Mouse (Mus musculus) spleen, embryonic (tissue): Measurements from ENCODE around the gene Magix.
"Not testable (repeated sequence)": the region's sequence is repeated elsewhere in the genome, so short reads cannot be mapped to it uniquely, and the experiment has no call there.

ENCODE experiments used
- CTCF ChIA-PET: fragments of 350-600 bp; sonication (Branson Sonifier 250); formaldehyde crosslinking; loops from one replicate; lab custom pipeline; 2022; lab: Charles Lee

Magix gene

DNA sequence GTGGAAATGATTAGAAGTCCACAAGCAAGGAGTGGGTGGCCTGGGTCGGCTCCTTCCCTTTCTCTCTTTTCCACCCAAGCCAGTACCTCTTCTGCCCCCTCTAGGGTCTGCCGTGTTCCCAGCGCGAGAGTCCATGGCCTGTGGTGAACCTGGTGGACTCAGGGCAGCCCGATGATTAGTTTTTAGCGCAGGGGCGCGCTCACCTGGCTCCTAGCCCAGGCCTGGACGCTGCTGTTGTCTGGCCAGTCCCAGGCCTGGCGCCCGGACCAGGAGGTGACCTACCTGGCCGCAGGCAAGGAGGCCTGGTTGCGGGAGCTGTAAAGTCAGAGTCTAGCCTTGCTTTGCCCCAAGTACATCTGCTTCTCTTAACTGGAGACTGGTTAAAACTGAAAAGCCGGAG lies at the start of gene Magix:
Magix (minus strand) TSS at position 388 of the 400 bp plus-strand sequence.
- CTCF ChIA-PET = no interaction called here

GRCm38 (mm10) chrX:7728922-7729265 lies 47.8 kb upstream of the Magix start:
- CTCF ChIA-PET = no interaction called here

- CTCF ChIA-PET = no interaction called here
Observed at GRCm38 (mm10) chrX:7728215-7728921, 47.3 kb upstream of the Magix start, which contains the start of gene Praf2. Gene Praf2 (plus strand): TSS chrX:7728439.

DNA sequence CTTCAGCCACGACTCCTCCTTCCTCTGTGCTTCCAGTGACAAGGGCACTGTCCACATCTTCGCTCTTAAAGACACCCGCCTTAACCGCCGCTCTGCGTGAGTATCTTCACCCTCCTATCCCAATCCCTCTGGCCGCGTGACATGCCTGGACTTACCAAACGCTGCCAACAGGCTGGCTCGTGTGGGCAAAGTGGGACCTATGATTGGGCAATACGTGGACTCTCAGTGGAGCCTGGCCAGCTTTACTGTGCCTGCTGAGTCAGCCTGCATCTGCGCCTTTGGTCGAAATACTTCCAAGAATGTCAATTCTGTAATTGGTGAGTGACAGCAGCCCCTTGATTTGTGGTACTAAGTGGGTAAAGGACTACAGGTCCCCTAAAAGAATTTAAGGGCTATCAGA lies 46.1 kb upstream of the Magix start:
- CTCF ChIA-PET = no interaction called here

DNA sequence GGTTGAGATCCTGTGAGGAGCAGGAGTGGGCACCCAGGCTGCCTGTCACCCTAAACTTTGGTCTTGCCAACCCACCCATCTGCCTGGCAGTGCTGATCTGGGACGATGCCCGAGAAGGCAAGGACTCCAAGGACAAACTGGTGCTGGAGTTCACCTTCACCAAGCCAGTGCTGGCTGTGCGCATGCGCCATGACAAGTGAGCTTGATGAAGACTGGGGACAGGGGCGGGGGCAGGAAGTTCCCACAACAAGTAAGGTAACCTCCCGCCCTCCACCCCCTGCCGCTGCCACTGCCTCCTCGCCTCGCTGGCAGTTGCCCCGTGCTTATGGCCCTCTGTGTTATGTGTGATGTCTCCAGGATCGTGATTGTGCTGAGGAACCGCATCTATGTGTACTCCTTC lies 44.8 kb upstream of the Magix start:
- CTCF ChIA-PET = no interaction called here

DNA sequence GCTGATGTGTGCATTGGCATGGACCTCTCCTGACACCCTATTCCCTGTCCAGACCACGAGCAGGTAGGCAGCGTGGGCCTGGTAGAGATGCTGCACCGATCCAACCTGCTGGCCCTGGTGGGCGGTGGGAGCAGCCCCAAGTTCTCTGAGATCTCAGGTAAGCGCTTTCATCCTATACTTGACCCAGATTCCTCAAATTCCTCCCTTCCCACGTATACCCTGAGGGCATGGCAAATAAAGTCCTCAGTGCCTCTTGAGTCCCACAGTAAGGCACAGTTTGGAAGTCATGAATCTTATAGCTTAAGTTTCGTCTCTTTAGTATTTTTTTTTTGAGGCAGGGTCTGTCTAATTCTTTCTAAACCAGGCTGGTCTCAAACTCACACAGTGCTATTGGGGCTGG lies 43.1 kb upstream of the Magix start:
- CTCF ChIA-PET = no interaction called here

DNA sequence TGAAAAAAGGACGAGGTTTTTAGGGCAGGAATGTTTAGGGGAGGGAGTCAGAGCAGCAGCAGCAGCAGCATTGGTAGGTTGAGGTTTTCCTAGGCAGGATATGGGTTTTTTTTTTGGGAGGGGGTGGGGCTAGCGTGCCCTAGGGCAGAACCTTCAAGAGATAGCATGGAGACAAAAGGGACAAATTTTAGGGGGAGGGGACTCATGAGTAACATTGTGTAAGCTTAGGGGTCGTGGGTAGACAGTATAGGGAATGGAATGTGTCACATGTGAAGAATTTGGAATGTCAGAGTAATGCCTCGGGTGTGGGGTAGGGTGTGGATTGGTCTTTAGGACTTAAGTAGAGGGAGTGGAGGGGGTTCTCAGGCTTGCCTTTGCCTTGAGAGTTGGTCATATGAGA lies 41.6 kb upstream of the Magix start:
- CTCF ChIA-PET = interaction anchor here (0.7 kb wide), 2 partner anchors 22 to 26 kb away, joined by 3 read pairs; no protein-coding TSS in a partner anchor

DNA sequence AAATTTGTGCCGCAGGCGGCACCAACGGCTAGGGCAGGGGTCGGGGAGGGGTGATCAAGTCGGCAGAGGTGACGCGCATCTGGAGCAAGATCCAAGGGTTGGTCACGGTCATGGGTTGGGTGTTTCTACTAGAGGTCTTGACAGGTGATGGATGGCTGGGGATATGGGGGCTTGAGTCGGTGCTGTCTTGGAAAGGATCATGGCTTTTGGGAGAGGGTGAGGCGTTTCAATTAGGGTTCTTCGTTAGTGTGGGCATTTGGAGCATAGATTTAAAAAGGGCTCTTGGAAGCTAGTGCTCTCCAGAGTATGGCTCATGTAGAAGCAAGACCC lies 41.2 kb upstream of the Magix start:
- CTCF ChIA-PET = interaction anchor here (0.7 kb wide), 1 partner anchor 26 kb away, joined by 3 read pairs; no protein-coding TSS in a partner anchor

DNA sequence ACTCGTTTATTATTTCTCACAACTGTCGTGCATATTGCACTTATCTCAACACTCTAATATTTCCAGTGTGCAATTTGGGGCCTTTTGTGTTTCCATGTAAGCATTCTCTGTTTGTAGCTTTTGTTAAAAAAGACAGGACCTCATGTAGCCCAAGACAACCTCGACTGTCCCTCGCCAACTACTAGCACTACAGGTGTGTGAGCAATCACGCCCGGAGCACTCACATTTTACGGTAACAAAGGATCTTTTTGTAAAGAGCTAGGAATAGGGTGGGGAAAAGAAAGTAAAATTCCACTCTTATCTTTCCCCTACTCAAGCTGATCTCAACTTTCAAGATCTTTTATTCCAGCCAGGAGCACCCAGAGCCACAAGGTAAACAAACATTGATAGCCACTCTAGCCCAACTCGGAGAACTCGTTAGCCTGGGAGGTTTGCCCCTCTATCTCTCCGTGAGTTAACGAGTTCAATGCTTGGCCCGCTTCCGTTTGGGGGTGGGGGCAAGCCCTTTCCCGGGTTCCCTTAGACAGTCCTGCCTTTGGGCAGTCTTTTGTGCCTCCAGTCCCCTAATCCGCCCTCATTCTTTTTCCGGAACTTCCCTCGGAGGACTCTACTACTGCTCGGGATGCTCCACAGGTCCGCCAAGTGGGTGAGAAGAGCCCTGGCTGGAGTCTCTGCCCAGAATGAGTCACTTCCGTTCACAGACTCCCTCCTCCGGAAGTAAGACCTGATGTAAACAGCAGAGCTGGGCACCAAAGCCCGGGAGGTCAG lies 40.6 kb upstream of the Magix start, which contains the start of gene Gm45208:
Gm45208 (plus strand) TSS at position 732 of the 768 bp plus-strand sequence.
- CTCF ChIA-PET = no interaction called here

GRCm38 (mm10) chrX:7716058-7716457 lies 35.0 kb upstream of the Magix start:
- CTCF ChIA-PET = not testable (repeated sequence)

GRCm38 (mm10) chrX:7714135-7714899 lies 33.3 kb upstream of the Magix start, which contains the start of gene Wdr45:
Gene Wdr45 (plus strand): TSS chrX:7714333.
- CTCF ChIA-PET = not testable (repeated sequence)

DNA sequence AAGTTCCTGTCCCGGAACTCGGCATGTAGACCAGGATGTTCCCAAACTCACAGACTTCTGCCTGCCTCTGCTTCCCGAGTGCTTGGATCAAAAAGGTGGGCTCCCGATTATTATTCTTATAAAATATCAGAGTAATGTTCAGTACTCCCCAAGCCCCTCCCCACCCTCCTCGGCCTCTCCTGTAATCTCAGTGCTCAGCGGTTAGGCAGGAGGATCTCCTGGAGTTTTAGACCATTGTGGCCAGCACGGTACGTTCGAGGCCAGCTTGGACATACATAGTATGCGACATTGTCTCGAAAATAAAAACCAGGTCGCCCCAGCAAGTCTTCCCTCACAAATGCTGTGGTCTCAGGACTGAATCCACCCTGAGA lies 32.7 kb upstream of the Magix start:
- CTCF ChIA-PET = not testable (repeated sequence)

DNA sequence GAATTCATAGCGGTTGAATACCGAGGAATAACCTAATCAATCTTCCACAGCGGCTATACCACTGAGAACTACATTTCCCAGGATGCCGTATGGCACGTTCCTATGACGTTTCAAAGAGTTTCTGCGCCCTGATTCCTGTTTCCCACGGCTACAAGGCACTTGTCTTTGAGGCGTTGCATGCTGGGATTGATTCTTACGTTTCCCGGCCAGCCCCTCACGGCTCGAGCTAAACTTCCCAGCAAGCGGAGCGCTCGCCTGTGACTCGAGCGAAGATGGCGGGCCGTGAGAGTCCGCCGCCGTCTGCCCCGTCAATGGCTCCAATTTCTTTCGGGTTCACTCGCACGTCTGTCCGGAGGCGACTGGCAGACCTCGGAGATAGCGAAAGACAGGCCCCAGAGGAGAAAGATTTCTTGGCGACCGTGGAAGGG lies 15.9 kb upstream of the Magix start, which contains the start of gene Gpkow:
Gpkow (plus strand) TSS at position 178 of the 428 bp plus-strand sequence.
- CTCF ChIA-PET = no interaction called here

GRCm38 (mm10) chrX:7696520-7696919 lies 15.5 kb upstream of the Magix start:
- CTCF ChIA-PET = no interaction called here

- CTCF ChIA-PET = no interaction called here
Observed at GRCm38 (mm10) chrX:7692862-7693261, 11.8 kb upstream of the Magix start.

DNA sequence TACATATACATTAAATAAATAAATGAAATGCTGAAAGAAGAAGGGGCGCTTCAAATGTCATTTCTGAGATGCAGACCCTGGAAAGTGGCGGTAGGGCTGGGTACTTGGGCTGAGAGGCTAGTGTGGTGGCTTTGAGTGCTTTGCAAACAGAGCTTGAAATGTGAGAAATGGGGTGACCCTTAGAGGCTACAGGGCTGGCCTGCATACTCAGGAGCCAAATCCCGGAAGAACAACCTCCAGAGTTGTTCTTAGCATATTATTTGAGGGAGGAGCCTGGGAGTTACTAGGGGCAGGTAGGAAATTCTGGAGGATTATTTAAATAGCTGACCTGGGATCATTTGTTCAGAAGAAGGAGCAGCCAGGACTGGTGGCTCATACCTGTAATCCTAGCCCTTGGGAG lies 9.4 kb upstream of the Magix start:
- CTCF ChIA-PET = no interaction called here

- CTCF ChIA-PET = no interaction called here
Observed at GRCm38 (mm10) chrX:7688321-7688720, 7.3 kb upstream of the Magix start.

GRCm38 (mm10) chrX:7680057-7680412 lies 1.0 kb downstream of the Magix start:
- CTCF ChIA-PET = no interaction called here

GRCm38 (mm10) chrX:7679405-7680056 lies 1.5 kb downstream of the Magix start:
- CTCF ChIA-PET = no interaction called here

DNA sequence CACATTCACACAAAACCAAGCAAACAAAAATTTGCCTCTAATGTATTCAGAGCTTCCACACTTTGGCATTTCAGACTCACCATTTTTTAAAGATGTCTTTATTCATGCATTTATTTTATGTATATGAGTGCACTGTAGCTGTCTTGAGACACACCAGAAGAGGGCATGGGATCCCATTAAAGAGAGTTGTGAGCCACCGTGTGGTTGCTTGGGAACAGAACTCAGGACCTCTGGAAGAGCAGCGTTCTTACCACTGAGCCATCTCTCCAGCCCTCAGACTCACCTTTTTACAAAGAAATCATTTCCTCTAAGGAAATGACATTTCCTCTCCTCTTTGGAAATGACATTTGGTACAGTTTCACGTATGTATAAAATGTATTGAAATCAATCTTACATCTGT lies 2.1 kb downstream of the Magix start:
- CTCF ChIA-PET = no interaction called here

- CTCF ChIA-PET = no interaction called here
Observed at GRCm38 (mm10) chrX:7675001-7675380, 6.1 kb downstream of the Magix start.
